Mouse (Mus musculus) WW6 (cell line): ENCODE results near the gene Inpp4b.
"Not testable (repeated sequence)": the region's sequence is repeated elsewhere in the genome, so short reads cannot be mapped to it uniquely, and the experiment has no call there.

Experiments
- DNase-seq: peaks from one replicate; pipeline ENCODE4 v3.0.0-alpha.2; 2013; ENCODE audit warnings: low read depth, low spot score

Gene Inpp4b

DNA sequence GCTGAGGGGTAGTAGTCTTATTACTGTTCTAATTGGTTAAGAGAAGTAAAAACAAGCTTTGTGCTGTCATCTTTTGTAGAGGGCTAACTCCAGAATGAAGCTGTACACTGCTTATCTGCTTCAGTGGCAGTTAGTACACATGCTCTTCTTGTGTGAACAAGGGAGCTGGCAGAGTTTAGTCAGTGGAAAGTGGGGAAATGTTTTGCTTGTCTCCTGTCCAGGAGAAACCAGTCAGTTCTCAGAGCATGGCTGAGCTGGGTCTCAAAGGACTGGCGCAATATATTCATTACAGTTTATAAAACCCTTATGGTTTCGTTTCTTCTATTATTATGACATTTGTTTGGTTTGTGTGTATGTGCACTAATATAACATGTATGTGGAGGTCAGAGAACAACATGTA is 610.7 kb downstream of the Inpp4b start:
- DNase-seq = no peak

DNA sequence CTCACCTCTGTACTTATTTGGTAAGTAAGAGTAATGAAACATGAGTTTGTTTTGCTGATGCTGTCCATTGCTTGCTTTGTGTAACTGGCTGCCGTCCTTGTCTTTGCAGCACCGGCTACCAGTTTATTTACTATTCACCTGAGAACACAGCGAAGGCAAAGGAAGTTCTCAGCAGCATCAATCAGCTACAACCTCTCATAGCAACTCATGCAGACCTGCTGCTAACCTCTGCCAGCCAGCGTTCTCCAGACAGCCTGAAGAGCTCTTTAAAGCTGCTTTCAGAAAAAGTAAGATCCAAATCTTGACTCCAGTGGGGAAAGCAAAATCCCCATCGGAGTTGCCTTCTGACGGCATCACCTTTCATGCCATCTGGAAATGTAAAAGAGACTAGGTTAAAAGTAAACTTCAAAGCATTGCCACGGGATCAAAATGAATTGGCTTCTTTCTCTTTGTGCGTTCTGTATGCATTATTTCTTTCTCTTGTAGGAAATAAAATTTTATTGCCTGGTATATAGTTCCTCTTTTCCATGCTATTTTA is 642.8 kb downstream of the Inpp4b start:
- DNase-seq = no peak

DNA sequence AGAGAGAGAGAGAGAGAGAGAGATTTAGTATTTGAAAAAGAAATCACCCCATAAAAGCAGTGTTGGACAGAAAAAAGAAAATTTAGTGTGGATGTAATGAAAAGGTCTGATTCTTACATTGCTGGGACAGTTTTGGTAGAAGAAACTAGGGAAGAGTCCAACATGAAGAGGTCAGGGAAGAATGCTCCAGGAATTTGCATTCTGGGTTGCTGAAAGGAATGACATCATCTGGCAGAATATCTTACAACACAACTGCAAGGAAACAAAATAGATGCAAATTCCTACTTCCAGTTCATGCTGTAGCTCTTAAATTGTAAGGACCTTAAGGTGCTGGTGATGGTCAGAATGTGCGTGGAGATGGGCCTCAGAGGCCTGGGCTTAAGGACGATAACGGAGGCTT is 650.6 kb downstream of the Inpp4b start:
- no peak for DNase-seq

DNA sequence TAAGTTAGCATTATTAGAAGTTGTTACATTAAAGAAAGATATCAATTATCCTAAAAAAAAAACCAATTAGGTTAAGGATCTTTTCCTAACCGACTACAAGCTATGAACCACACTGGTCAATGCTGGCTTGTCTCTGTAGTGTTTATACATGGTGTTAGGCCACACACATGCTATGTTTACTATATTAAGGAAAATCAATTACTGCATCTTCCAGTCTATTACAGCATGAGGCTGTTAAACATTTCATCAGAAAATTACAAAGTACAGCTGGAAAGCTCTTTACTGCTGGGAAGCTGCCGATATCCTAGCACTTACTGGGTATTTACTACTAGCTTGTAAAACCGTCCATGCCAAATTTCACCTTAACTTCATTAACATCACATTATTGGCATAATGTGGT is 653.9 kb downstream of the Inpp4b start:
- DNase-seq = no peak

DNA sequence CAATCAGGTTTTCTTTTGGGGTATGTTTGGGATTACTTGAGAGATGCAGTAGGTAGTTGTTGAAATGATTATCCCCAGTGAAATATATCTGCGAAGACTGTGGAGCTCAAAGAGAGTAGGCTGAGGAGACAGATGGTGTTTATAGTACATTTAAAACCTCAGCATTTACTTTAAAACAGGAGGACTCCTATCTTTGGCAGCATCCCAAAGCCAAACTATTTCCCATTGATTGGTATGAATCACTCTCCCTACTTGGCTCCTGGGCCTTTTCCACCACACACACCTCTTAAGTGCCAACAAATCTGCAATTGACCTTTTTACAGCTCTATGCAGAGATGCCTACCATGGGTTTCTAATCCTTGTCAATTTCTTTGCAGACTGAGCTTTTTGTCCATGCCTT is 654.5 kb downstream of the Inpp4b start:
- no peak for DNase-seq

DNA sequence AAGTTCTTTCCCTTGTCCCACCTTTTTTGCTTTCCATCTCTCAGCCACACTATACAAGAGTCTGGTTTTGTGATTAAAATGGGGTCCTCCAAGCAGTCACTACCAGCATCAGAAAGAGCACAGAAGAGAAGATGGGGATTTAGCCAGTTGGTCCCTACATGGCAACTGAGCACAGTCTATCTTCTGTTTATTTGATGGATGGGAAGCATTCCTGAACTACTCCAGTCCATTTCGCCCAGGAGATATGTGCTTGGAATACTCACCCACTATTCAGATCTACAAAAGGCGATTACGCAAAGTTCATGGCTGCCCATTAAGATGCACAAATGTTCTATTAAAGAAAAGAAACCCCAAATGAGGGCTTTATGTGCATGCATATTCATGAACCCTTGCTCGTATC is 661.8 kb downstream of the Inpp4b start:
- no peak for DNase-seq

DNA sequence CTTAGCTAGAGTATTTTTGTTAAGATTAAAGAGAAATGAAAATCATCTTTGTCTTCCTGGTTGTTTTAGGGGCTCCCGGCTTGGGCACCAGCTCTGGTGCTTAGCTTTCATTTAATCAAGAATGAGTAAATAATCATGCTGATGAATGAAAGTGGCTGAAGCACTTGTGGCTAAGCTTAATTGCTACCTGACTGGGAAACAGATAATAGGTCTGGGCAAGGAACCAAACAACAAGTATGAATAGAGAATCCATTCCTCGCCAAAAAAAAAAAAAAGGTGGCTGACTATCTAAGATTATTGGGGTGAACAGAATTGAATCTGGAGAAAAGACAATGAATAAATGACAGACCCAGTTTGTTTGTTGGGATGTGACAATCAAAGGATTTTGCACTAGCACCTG is 663.1 kb downstream of the Inpp4b start:
- DNase-seq = no peak

DNA sequence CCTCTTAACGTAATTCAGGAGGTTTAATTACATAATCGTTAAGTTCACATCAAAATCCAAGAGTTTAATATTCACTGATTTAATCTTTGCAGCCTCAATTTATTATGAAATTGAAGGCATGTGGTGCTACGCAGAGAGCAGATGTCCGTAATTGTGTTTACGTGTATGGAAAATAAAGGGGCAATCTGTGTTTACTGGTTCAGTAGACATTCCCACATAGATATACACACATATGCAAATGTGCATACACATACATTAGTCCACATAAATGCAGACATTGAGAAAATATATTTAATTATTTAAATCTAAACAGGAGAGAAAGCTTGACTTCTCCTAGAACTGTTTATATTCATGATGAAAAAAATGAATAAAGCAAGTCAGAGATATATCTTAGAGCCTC is 675.4 kb downstream of the Inpp4b start:
- DNase-seq = no peak

DNA sequence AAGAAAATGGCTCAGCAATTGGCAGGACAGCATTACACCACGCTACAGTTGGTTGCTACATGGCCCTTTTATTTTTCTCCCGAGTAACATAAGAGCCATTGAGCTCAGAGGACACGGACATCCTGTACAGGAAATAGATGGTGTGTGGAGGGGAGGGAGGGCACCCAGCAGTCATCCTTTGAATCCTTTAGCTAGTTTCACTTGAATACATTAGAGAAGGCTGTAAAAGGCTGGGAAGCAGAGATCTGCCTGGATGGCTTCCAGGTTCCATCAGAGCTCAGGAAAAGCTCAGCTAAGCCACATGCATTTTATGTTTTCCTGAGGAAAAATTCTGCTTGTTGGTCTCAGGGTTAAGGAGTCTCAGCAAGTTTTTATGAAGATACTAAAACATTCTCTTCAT is 685.0 kb downstream of the Inpp4b start:
- no peak for DNase-seq

DNA sequence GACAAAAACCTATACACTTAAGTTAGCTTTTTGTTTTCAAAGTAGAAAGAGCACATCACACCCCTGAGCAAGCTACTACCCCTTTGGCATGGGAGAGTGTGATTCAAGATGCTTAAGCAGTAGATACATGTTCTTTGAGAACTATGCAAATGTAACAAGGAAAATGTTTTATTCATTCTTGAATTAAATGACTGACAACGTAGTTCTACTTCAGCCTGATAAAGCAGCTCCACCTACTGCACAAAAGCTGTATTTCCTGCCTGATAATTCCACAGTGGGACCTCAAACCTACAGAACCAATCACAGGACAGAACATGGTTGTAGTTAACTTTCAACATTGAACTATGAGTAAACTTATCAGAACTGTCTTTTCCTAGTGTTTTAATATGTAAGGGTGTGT is 686.5 kb downstream of the Inpp4b start:
- DNase-seq = no peak

DNA sequence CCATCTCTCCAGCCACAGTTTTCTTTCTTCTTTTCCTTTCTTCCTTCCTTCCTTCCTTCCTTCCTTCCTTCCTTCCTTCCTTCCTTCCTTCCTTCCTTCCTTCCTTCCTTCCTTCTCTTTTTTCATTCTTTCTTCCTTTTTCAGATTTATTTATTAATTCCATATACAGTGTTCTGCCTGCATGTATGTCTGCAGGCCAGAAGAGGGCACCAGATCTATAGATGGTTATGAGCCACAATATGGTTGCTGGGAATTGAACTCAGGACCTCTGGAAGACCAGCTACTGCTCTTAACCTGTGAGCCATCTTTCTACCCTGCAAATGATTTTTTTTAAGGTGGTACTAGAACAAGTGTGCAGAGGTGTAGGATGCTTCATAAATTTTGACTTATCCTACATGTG is 689.7 kb downstream of the Inpp4b start:
- not testable (repeated sequence) for DNase-seq

DNA sequence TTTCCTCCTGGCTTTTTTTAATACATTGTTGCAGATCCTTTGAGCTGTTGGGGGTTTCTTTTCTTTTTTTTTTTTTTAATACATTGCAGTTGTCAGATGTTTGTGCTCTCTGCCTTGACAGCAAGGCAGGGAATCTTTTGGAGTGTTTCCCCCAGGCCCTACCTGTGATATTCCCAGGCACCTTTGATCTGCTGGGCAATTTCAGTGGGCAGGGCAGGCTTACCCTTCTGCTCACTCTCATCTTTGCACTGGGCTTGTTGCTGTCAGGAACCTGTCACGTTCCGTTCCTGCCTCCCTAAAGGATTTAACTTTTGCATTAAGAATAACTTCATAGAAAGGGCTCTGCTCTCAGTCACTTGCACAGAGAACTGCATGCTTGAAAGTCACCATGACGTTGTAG is 711.7 kb downstream of the Inpp4b start:
- DNase-seq = no peak

DNA sequence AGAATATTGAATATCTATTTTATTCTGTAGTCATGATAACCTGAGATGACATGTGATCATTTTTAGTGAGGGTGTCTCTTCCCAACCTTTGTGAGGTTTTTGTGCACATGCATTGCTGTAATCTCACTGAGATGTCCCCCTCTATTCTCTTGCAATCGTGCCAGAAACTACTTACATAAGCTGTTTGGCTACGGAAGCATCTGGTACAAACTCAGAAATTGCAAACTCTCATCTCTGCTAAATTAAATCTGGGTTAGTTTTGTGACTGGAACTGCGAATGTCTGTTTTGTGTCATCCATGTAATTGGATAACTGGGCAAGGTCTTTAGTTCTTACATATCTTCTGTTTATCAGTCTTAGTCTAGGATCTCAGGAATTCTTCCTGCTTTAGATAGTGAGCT is 725.3 kb downstream of the Inpp4b start:
- no peak for DNase-seq

DNA sequence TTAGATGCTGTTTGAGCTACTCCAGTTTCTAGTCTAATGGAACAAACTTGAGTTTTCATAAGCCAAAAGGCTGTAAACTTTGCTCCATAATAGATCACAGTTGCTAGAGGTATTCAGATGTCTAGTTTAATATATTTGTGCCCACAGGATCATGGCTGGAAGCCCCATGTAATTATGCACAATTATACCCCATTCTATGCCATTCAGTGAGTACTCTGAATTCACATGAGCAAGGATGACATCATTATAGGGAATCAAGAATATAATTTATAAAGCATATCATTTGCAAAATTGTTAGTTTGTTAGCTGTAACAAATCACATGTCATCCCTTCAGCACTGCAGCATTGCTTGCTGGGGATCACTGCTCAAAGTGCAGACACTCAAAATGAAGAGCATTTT is 736.9 kb downstream of the Inpp4b start:
- DNase-seq = no peak

DNA sequence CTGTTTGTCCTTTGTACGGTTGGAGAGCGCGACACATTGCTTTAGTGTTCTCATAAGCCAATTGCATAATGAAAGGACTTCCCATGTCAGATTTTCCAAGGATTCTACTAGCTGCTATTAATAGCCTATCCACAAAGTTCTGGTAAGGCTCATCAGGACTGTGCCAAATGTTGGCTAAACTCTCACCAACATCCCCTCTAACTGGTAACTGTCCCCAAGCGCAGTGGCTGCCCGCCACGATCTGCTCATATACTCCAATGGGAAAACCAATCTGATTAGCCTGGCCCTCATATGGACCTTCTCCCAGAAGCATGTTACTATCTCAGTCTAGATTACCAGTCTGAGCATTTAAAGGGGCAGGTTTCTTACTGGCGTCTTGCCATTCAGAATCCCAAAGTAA is 744.3 kb downstream of the Inpp4b start:
- DNase-seq = not testable (repeated sequence)

DNA sequence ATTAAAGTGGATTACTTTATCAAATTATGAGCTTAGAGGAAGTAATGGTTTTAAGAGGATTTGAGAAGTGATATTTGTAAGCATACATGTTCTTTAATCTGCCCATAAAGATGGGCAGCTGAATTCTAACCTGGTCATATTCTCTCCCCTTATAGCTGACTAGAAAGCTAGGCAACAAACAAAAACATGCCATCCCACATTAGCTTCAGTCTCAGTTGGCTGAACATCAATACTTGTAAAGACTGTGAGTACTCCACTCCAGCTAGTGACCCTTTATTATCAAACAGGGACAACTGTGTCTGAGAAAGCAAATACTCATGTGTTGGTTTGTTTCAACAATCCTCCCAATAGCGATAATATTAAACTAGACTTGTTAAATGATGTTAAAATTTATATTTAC is 748.5 kb downstream of the Inpp4b start:
- DNase-seq = no peak

DNA sequence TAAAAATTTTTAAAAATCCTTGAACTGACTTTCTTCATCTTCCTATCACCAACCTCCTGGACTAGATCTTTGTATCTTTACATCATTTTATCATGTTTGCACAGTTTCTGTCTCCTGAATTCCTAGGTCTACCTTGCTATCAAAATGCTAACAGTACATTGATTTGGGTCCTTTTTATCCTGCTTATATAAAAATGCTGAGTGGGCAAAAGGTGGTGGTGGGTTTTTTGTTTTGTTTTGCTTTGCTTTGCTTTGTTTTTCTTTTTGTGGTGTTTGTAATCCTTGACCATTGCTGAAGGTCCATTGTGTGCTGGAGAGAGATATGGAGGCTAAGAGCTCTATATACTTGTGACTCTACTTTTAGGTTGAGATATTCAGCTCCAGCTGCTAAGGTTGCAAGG is 750.9 kb downstream of the Inpp4b start:
- DNase-seq = no peak

DNA sequence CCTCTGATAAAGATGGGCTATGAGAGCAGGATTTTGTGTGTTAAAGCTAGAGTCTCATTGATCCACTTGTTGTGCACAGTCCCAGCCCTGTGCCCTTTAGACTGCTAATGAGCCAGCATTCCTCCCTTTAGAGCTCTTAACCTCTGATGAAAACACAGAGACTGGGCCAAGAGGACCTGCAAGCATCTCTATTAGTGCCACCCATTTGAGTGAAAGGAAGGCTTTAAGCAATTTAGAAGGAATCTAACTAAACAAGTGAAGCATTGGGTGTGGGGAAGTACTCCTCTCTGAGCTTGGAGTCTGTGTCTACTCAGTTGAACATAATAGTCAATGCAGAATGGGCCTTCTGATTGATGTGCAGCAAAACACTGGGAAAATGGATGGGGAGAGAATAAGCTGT is 762.2 kb downstream of the Inpp4b start:
- no peak for DNase-seq

DNA sequence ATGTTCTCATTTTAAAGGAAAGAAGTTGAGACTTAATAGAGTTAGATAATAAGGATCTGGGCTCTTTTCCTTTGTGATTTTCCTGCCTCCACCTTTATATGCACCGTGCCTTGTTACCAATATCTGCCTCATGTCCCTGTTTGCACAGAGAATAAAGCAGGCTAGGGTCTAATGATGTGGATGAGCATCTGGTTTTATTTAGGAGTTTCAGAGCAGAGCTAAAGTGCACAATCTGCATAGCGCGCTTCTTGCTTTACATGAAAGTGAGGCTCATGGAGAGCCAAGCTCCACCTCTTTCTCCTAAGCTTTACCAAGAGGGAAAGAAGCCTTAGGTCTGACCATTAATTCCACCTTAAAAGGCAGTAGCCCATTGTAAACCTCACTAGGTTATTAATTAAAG is 763.8 kb downstream of the Inpp4b start:
- DNase-seq = no peak

DNA sequence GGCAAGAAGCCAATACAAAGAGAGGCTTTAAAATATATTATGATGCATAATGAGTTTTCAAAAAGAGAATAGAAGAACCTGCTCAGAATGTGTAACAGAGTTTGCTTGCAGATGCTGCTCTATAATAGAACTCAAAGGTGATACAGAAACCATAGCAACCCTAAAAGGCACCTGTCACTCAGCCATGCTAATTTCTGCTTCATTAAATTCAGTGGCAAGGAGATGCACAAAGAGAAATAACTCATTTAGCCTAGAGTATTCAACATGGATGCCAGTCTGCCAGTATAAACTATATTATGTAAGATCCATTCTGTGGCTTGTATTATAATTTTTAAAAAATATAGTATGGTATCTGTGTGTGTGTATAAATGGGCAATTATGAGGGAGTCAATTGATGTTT is 807.9 kb downstream of the Inpp4b start:
- DNase-seq = no peak

DNA sequence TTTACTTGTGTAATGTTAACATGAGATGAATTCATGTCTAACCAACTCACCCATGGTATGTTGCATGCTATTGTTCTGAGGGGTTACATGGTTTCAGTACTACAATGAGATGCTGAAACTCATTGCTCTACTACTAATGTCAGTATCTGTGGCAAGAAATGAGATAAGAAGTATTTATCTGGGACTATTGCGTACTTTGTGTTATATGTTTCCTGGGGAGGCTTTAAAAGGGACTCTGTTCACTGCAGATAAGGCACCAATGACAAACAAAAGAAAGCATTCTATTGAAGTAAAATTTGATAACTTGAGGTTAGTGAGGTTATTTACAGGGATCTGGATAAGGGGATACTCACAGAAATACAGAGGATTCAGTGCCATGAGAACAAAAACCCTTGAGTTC is 815.6 kb downstream of the Inpp4b start:
- DNase-seq = no peak
